Mouse (Mus musculus) midbrain, postnatal 0 days (tissue): ENCODE measurements around the gene Rspo1. TPM values are rescaled to one million over a fixed set of nuclear protein-coding genes. Genes with fewer than 3 reads are reported as not detected.

Source experiments
- ATAC-seq: fragments of 200-750 bp; cut with Nextera tagmentation; 2 replicates; pipeline ENCODE4 v1.8.0; 2017; ENCODE audit warnings: moderate number of reproducible peaks, mild to moderate bottlenecking, moderate TSS enrichment, moderate library complexity; ENCODE audit not compliant: low FRiP score
- DNase-seq: peaks from one replicate; pipeline ENCODE4 v3.0.0-alpha.2; 2015; ENCODE audit warnings: low spot score
- H3K27ac ChIP-seq: fragments of 300-500 bp; sonication (generic); 2 replicates; pipeline ENCODE4 v1.5.1; 2014; ENCODE audit warnings: low read depth, mild to moderate bottlenecking, low read length, mixed read lengths
- H3K27me3 ChIP-seq: fragments of 300-500 bp; sonication (generic); 2 replicates; pipeline ENCODE4 v1.6.1; 2014; ENCODE audit warnings: low read length, control low read depth, mixed read lengths; ENCODE audit not compliant: insufficient read depth
- H3K36me3 ChIP-seq: fragments of 300-500 bp; sonication (generic); 2 replicates; pipeline ENCODE4 v1.6.1; 2014; ENCODE audit warnings: low read length, control low read depth, mixed read lengths; ENCODE audit not compliant: insufficient read depth
- H3K4me1 ChIP-seq: fragments of 300-500 bp; sonication (generic); 2 replicates; pipeline ENCODE4 v1.6.1; 2014; ENCODE audit warnings: mild to moderate bottlenecking, control low read depth, antibody characterized with exemption, low read length, mixed read lengths; ENCODE audit not compliant: insufficient read depth
- H3K4me2 ChIP-seq: fragments of 300-500 bp; sonication (generic); 2 replicates; pipeline ENCODE4 v1.6.1; 2014; ENCODE audit warnings: low read depth, mild to moderate bottlenecking, low read length, mixed read lengths; ENCODE audit not compliant: poor library complexity, severe bottlenecking
- H3K4me3 ChIP-seq: fragments of 300-500 bp; sonication (generic); 2 replicates; pipeline ENCODE4 v1.5.1; 2014; ENCODE audit warnings: low read depth, mild to moderate bottlenecking, low read length, moderate library complexity
- H3K9ac ChIP-seq: fragments of 300-500 bp; sonication (generic); replicated peaks from 2 replicates; pipeline ENCODE4 v1.6.1; 2014; ENCODE audit warnings: mild to moderate bottlenecking, low read length, moderate library complexity, mixed read lengths; ENCODE audit not compliant: poor library complexity, severe bottlenecking
- H3K9me3 ChIP-seq: fragments of 300-500 bp; sonication (generic); 2 replicates; pipeline ENCODE4 v1.6.1; 2016; ENCODE audit warnings: low read length, control low read depth
- CTCF ChIP-seq: IDR thresholded peaks from 2 replicates; pipeline ENCODE4 v1.5.1; 2016; ENCODE audit warnings: antibody characterized with exemption, mild to moderate bottlenecking
- WGBS: fragments of 180-500 bp; shearing (Covaris S2); extraction: QIAGEN DNeasy Blood & Tissue Kit; methylation state at CpG from one replicate; pipeline ENCODE4 v1.1.7; 2014; 5-methylcytosine and 5-hydroxymethylcytosine counted together
- polyA plus RNA-seq: library from polyadenylated mRNA; unstranded; fragments of >200 nt; fragmentation: Nextera tagmentation; extraction: Ambion mirVana; gene quantifications from 2 replicates; pipeline ENCODE4 v1.2.1, GENCODE M21; 2015
- total RNA-seq: library from RNA; depleted of rRNA; stranded (reverse); fragments of >200 nt; gene quantifications from 2 replicates; pipeline ENCODE4 v1.2.3, GENCODE M21; 2014

Rspo1 gene
- total and polyA plus RNA-seq, 2 experiments from 2014 or later, result 1.8 to 2.5 TPM

DNA sequence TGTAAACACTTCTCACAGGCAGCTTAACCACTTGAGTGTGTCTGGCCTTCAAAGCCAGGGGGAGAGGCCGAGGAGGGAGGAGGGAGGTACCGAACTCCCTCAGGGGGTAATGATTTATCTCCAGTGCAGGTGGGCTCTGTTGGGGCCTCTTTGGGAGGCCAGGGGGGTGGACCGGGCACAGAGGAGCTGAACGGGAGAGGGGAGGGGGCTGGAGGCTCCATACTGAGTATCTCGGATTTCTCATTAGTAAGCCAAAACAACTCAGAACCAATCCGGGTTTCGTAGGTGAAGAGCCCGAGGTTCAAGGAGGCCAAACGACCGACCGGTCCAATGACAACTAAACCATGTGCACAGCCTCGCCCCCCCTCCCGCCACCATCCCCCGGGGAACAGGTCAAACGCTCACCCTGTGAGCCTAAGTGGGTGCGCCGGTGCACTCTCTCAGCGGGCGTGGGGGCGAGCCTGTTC lies 3.6 kb downstream of the Rspo1 start:
- no peak for ATAC-seq
- no peaks in the 10 kb centered on the region for H3K4me1 ChIP-seq
- 4% methylated on average over 20 of the region's 20 CpGs for WGBS
- H3K4me2 ChIP-seq, result no peak overlapping the region
- H3K36me3 ChIP-seq, result no peaks in the 10 kb centered on the region
- 0 out of 2 replicates have a peak overlapping the region, but pooled peaks have one; percentile 19 for H3K9ac ChIP-seq
- no peak overlapping the region for H3K27ac ChIP-seq
- no peak overlapping the region for H3K4me3 ChIP-seq
- DNase-seq, result no peak
- peaks cover 52% of the 10 kb centered on the region for H3K27me3 ChIP-seq
- H3K9me3 ChIP-seq, result no peaks in the 10 kb centered on the region
- no peak for TF ChIP-seq CTCF

DNA sequence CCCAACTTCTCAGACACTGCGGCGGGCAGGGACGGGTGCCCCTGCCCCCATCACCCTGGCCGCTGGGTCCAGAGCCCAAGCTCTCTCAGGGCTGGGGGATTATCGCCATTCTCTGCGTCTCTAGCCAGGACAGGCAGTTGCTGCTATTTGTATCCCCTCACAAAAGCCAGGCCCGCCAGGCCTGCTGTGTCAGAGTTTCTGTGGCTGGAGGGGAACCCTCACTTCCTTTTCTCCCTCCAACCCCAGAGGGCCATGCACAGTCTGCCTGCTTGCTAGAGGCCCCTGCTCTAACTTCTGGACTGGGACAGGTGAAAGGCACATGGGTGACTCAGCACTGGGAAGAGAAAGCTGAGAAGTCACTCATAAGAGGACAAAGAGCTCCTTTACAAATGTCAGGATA lies 4.1 kb downstream of the Rspo1 start:
- no peak for ATAC-seq
- WGBS, result 5% methylated on average over 7 of the region's 7 CpGs
- Histone ChIP-seq H3K9ac (0 out of 2 replicates have a peak overlapping the region, but pooled peaks have one; percentile 19), H3K27me3 (peaks cover 48% of the 10 kb centered on the region), H3K4me3 (no peak overlapping the region), H3K27ac (no peak overlapping the region), H3K4me2 (no peak overlapping the region), H3K9me3 (no peaks in the 10 kb centered on the region), H3K36me3 (no peaks in the 10 kb centered on the region), H3K4me1 (no peaks in the 10 kb centered on the region)
- TF ChIP-seq CTCF, result no peak
- no peak for DNase-seq

DNA sequence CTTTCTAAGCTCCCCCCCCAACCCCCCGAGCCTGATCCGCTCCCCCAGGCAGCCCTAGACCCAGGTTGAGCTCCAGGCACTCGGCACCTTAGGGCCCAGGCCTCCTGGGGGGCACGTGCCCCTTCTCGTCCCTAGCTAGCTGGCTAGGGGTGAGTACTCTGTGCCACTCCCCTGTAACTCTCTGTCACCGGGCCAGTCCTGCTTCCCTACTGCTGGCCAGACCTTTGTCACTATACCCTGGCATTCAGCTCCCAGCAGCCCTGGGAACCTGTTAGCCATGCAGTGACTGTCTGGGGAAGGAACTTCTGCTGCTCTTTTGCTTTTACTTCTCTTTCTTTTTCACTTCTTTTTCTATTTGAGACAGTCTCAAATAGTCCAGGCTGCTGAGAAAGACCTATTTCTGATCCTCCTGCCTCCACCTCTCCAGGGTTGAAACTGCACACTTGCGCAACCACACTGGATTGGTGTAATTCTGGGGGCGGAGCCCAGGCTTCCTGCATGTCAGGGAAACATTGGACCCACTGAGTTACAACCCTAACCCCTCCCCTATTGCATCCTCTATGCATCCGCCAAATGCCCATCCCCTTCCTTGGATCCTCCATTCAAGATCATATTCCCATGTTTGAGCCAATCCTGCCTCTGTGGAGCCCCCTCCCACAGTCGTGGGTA lies 11.4 kb downstream of the Rspo1 start:
- Histone ChIP-seq H3K4me2 (no peak overlapping the region), H3K4me3 (no peak overlapping the region), H3K4me1 (no peaks in the 10 kb centered on the region), H3K36me3 (no peaks in the 10 kb centered on the region), H3K27me3 (no peaks in the 10 kb centered on the region), H3K27ac (no peak overlapping the region), H3K9me3 (no peaks in the 10 kb centered on the region), H3K9ac (no peak overlapping the region)
- no peak for DNase-seq
- ATAC-seq, result no peak
- whole genome bisulfite sequencing, result 88% methylated on average over 9 of the region's 10 CpGs
- TF ChIP-seq CTCF, result no peak

DNA sequence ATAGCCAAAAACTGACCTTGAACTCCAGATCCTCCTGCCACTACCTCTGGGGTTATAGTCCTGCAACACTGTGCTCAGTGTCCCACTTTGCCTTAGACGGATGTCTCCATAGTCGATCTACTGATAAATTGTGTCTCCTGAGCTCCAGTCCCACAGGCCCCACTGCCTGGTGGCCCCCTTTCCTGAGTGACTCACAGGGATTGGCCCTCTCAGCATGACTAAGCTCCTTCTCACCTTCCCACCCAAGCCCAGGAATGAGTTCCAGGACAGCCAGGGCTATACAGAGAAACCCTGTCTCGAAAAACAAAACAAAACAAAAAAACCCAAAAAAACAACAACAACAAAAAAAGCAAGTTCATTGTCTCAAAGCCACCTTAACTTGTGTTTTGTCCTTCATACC lies 13.3 kb downstream of the Rspo1 start:
- WGBS, result 91% methylated on average over 3 of the region's 3 CpGs
- Histone ChIP-seq H3K4me3 (no peak overlapping the region), H3K9ac (no peak overlapping the region), H3K27ac (no peak overlapping the region), H3K9me3 (no peaks in the 10 kb centered on the region), H3K27me3 (no peaks in the 10 kb centered on the region), H3K36me3 (no peaks in the 10 kb centered on the region), H3K4me2 (no peak overlapping the region), H3K4me1 (no peaks in the 10 kb centered on the region)
- ATAC-seq, result no peak
- no peak for DNase-seq
- TF ChIP-seq CTCF, result no peak

- Histone ChIP-seq H3K4me1 (no peaks in the 10 kb centered on the region), H3K27ac (no peak overlapping the region), H3K4me2 (no peak overlapping the region), H3K27me3 (no peaks in the 10 kb centered on the region), H3K9me3 (no peaks in the 10 kb centered on the region), H3K4me3 (no peak overlapping the region), H3K9ac (no peak overlapping the region), H3K36me3 (no peaks in the 10 kb centered on the region)
- no peak for TF ChIP-seq CTCF
- no peak for ATAC-seq
- DNase-seq, result no peak
- 91% methylated on average over 8 of the region's 8 CpGs for WGBS
These were observed 16.7 kb downstream of the Rspo1 start for GRCm38 (mm10) chr4:125002978-125003377.

GRCm38 (mm10) chr4:125004886-125005285 lies 18.7 kb downstream of the Rspo1 start:
- no peak for ATAC-seq
- DNase-seq, result no peak

More at GRCm38 (mm10) chr4:125004886-125005285, 18.7 kb downstream of the Rspo1 start:
- Histone ChIP-seq H3K4me3 (no peak overlapping the region), H3K27ac (no peak overlapping the region), H3K36me3 (no peaks in the 10 kb centered on the region), H3K9me3 (no peaks in the 10 kb centered on the region), H3K4me1 (no peaks in the 10 kb centered on the region), H3K27me3 (no peaks in the 10 kb centered on the region), H3K4me2 (no peak overlapping the region), H3K9ac (no peak overlapping the region)
- WGBS, result 57% methylated on average over 12 of the region's 12 CpGs
- TF ChIP-seq CTCF, result no peak
